Mouse (Mus musculus) heart, adult 8-10 months (tissue): ENCODE results near the gene Serinc2. TPM values are rescaled to one million over a fixed set of nuclear protein-coding genes. Genes with fewer than 3 reads are reported as not detected.
A peak's percentile ranks its signal among the peaks of the same experiment; 100 is the strongest.
"Not testable (repeated sequence)": the region's sequence is repeated elsewhere in the genome, so short reads cannot be mapped to it uniquely, and the experiment has no call there.

ENCODE experiments used
- DNase-seq: peaks from one replicate; pipeline ENCODE4 v3.0.0; 2022; ENCODE audit warnings: low spot score
- total RNA-seq, 4 experiments: library from RNA; stranded (reverse); gene quantifications; 2 replicates each; pipeline ENCODE4 v1.2.4; 2022

The Serinc2 gene
- total RNA-seq, 4 experiments from 2014 or later: 1.9 to 3.7 (median 2.6) TPM

- no peak for DNase-seq
Observed at GRCm38 (mm10) chr4:130264131-130264530, 14.9 kb downstream of the Serinc2 start.

GRCm38 (mm10) chr4:130260406-130260805 lies 18.6 kb downstream of the Serinc2 start:
- no peak for DNase-seq

GRCm38 (mm10) chr4:130252441-130253157 lies 26.4 kb downstream of the Serinc2 start:
- no peak for DNase-seq

- no peak for DNase-seq
Observed at GRCm38 (mm10) chr4:130251763-130252162, 27.2 kb downstream of the Serinc2 start.

- no peak for DNase-seq
Observed at GRCm38 (mm10) chr4:130251172-130251705, 27.8 kb downstream of the Serinc2 start.

GRCm38 (mm10) chr4:130248636-130249035 lies 30.4 kb downstream of the Serinc2 start:
- DNase-seq: no peak

- DNase-seq: peak; percentile 59
Observed at GRCm38 (mm10) chr4:130246132-130246531, 32.9 kb downstream of the Serinc2 start.

- no peak for DNase-seq
Observed at GRCm38 (mm10) chr4:130244749-130245148, 34.3 kb downstream of the Serinc2 start.

GRCm38 (mm10) chr4:130243621-130244020 lies 35.4 kb downstream of the Serinc2 start:
- not testable (repeated sequence) for DNase-seq

GRCm38 (mm10) chr4:130242956-130243355 lies 36.0 kb downstream of the Serinc2 start:
- no peak for DNase-seq

GRCm38 (mm10) chr4:130240695-130241094 lies 38.3 kb downstream of the Serinc2 start:
- DNase-seq: no peak

- no peak for DNase-seq
Observed at GRCm38 (mm10) chr4:130237607-130238006, 41.4 kb downstream of the Serinc2 start.

GRCm38 (mm10) chr4:130236361-130236760 lies 42.6 kb downstream of the Serinc2 start:
- DNase-seq: no peak

GRCm38 (mm10) chr4:130224071-130224470 lies 54.9 kb downstream of the Serinc2 start:
- DNase-seq: no peak

- DNase-seq: no peak
Observed at GRCm38 (mm10) chr4:130222179-130222578, 56.8 kb downstream of the Serinc2 start, which contains the start of gene Gm853. Gene Gm853, minus strand, starts transcription at chr4:130222401.

GRCm38 (mm10) chr4:130220176-130220575 lies 58.8 kb downstream of the Serinc2 start:
- no peak for DNase-seq

- DNase-seq: no peak
Observed at GRCm38 (mm10) chr4:130215392-130215791, 63.6 kb downstream of the Serinc2 start.

GRCm38 (mm10) chr4:130213857-130214256 lies 65.1 kb downstream of the Serinc2 start:
- DNase-seq: no peak

- no peak for DNase-seq
Observed at GRCm38 (mm10) chr4:130213197-130213596, 65.8 kb downstream of the Serinc2 start.

GRCm38 (mm10) chr4:130212421-130212820 lies 66.6 kb downstream of the Serinc2 start:
- DNase-seq: no peak

GRCm38 (mm10) chr4:130211870-130212269 lies 67.1 kb downstream of the Serinc2 start:
- DNase-seq: no peak
